Mouse (Mus musculus) kidney, postnatal 36 days (tissue): Measurements from ENCODE around the gene Gm26727.
"Not testable (repeated sequence)": the region's sequence is repeated elsewhere in the genome, so short reads cannot be mapped to it uniquely, and the experiment has no call there.

Source experiments
- DNase-seq, 2 experiments: peaks; one replicate each; pipeline ENCODE4 v3.0.0; 2021 to 2022; ENCODE audit warnings: mixed read lengths in 2 of 2

The Gm26727 gene

GRCm38 (mm10) chr2:67433081-67433480, at the start of gene Gm26727:
Gm26727 (minus strand) TSS chr2:67433181.
- no peak for DNase-seq

DNA sequence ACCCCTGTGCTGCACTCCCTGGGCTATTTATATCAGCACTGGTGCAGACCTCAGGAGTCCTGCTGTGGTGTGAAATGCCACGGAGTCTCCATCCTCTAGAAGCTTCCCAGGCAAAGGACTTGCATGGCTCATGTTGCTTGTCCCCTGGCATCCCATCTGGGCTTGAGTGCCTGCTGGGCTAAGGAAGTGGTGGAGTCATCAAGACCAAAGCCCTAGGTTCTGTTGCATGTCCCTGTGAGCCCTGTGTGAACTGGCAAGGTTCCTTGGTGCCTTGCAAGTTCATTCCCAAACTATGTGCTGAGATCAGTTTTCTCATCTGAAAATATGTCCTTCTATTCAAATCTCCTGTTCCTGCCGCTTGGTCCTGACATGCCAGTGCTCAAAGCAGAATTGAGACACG, 48.1 kb upstream of the Gm26727 start:
- DNase-seq: no peak

DNA sequence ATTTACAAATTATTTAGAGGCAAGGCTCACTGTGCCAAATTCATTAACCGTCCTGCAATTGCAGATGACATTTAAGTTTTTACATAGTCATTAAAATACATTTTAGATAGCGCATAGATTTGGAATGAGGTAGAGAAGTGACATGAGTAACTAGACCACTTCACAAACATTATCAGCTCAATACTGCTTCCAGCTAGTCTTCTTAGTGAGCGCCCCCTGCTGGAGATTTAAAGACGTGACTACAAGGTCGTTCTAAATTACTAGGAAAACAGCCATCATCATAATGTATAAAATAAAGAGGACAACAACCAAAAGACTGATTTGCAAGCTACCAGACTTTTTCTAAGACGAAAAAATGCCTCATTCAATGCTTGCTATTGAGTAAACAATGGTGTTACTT, 44.8 kb upstream of the Gm26727 start:
- DNase-seq: peak; percentile 50 to 82

- DNase-seq: peak; percentile 7 to 10
Measured at GRCm38 (mm10) chr2:67470030-67470429, 37.0 kb upstream of the Gm26727 start.

DNA sequence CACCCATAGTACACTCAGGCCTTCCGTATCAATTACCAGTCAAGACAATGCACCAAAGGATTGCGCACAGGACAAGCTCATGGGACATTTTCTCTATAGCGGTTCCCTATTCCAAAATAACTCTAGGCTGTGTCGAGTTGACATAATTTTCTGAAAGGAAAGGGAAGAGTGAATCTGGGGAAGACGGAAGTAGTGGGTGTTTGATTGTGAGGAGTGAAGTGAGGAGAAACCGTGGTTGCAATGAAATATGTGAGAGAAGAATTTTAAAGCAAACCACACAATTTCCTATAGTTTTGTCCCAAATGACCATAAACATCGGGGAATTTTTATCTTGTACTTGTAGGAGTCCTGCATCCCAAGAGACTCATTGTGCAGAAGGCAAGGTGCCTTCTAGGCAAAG, 34.1 kb upstream of the Gm26727 start:
- DNase-seq: no peak

DNA sequence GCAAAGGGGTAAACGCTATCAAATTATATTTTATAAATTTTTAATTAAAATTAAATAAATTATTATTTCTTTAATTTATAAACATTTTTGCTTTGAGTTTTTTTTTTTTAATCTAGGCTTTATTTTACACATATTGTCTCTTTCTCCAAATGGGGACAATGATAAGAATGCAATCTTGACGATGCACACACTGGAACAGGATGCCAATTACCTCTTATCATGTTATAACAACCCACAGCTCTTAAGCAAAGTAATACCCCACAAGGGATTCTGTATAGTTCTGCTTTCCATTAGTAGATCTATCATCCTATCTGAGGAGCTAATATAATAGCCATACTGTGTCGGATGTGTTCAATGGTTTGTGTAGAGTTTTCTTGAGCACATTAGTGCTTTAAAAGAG, 27.9 kb upstream of the Gm26727 start:
- no peak for DNase-seq

- peak in 1 of 2 experiments; percentile 14 for DNase-seq
Measured at GRCm38 (mm10) chr2:67447206-67447605, 14.2 kb upstream of the Gm26727 start.

DNA sequence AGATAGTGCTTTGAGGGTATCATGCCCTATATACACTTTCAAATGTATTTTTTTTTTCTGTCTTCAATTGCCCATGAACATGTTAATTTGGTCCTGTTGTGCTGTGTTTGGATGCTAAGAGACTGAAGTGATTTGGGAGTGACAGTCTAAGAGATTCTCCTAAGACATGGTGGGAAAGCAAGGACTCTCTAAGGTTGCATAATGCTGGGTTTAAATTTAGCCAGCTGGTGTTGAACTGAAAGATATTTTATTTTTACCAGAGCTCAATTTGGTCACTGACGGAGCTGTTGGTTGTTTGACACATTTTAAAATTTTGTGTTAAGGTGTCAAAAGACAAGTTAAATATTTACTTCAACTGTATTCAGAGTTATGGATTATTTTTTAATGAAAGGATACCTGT, 13.8 kb upstream of the Gm26727 start:
- DNase-seq: no peak

GRCm38 (mm10) chr2:67445780-67446179, 12.8 kb upstream of the Gm26727 start, which contains the start of gene Xirp2:
Xirp2 (plus strand) TSS chr2:67446002.
- DNase-seq: no peak

DNA sequence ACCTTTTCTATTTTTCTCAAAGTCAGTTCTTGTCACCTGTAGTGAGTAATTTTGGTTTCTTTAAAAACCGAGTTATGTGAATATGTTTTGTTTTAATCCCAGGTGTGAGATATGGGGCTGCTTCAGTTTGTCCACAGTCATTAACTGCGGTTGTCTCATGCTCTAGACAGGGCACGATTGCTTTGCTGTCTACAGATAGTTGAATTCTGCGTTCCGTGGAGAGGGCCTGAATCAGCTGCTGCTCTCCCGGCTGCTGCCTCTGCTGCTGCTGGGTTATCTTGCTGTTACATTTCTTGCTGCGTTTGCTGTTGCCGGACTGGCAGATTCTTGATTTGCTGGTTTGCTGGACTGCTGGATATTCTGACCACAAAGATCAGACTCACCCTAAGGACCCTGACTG, 5.3 kb upstream of the Gm26727 start:
- DNase-seq: no peak

- no peak for DNase-seq
Measured at GRCm38 (mm10) chr2:67422799-67423198, 10.2 kb downstream of the Gm26727 start.

DNA sequence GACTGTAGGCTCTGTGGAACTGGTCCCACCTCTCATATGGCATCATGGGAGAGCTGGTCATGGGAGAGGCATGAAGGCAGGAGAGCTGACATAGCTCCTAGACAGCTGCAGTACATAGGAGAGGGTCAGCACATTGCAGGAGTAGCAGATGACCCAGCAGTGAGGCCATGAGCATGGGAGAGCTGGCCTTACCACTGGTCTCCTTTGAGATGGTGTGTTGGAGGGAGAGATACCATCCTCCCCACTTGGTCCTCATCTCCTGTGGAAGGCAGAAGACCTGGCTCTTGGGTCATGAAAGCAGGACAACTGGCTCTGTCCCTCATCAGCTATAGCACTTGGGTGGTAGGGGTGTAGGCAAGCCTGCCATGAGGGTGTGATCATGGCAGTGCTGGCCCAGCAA, 12.1 kb downstream of the Gm26727 start:
- no peak for DNase-seq

DNA sequence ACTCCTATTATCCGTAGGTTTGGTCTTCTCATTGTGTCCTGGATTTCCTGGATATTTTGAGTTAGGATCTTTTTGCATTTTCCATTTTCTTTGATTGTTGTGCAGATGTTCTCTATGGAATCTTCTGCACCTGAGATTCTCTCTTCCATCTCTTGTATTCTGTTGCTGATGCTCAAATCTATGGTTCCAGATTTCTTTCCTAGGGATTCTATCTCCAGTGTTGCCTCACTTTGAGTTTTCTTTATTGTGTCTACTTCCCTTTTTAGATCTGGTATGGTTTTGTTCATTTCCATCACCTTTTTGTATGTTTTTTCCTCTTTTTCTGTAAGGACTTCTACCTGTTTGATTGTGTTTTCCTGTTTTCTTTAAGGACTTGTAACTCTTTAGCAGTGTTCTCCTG, 19.6 kb downstream of the Gm26727 start, which contains the start of gene Gm21830:
Gene Gm21830 (plus strand): TSS at position 301 of the 400 bp plus-strand sequence.
- DNase-seq: not testable (repeated sequence)
